Mouse (Mus musculus) heart, postnatal 36 days (tissue): Measurements from ENCODE around the gene Tlr13. TPM values are rescaled to one million over a fixed set of nuclear protein-coding genes. Genes with fewer than 3 reads are reported as not detected.

Source experiments
- DNase-seq, 2 experiments: peaks; one replicate each; pipeline ENCODE4 v3.0.0; 2021 to 2022
- intact Hi-C: fragments of 180-260 bp; cut with DNase I; formaldehyde crosslinking; loops from one replicate; pipeline ENCODE4 v1.15.1; 2025
- total RNA-seq, 2 experiments: library from RNA; stranded (reverse); gene quantifications; 2 replicates each; pipeline ENCODE4 v1.2.3; 2021

Gene Tlr13
- total RNA-seq: 1 to 10 TPM; 1.4 to 1.7 TPM

- no peak for DNase-seq
- intact Hi-C loops: no loop called here
Observed at GRCm38 (mm10) chrX:106142936-106143335, at the start of gene Tlr13. Tlr13 (plus strand) TSS chrX:106143204.

GRCm38 (mm10) chrX:106105464-106105863 is 37.5 kb upstream of the Tlr13 start:
- intact Hi-C loops: loop anchor here (1.0 to 5.0 kb wide), 2 partner anchors 67 to 79 kb away; no protein-coding TSS in a partner anchor
- DNase-seq: peak; percentile 34 to 35

DNA sequence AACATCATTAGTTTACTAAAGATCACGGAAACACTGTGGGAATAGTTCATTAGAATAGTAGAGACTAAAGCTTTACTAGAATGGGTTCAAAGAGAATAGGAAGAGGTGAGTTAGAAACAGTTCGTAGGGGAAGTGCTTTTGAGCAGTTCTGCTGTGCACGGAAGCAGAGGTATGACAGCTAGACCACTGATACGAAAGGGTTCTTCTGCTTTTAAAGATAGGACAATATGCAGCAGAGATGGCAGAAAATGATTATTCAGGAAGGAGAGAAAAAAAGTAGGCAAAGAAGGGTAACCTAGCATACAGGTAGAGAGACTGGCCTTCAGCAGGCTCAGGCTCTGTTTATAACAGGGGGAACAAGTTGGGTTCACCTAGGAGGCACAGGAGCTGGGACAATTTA is 29.1 kb upstream of the Tlr13 start:
- intact Hi-C loops: no loop called here
- no peak for DNase-seq

DNA sequence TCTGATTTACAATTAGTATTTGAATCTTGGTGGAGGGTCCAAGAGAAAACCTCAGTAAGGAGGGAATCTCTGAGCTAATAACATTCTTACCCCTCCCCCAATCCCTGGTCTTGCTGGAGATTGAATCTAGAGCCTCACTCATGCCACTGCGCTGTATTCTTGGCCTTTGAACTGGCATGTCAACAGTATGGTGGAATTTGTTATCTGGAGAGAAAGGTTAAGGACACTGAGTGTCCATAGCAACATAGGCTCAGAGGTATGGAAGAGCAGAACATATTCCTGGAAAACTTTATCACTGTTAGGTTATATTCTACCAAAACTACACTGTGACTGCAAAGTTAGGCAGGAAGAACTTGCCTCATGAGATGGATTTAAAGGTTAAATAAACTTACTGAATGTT is 28.3 kb upstream of the Tlr13 start:
- intact Hi-C loops: no loop called here
- DNase-seq: no peak

- no peak for DNase-seq
- intact Hi-C loops: no loop called here
Observed at GRCm38 (mm10) chrX:106122823-106123222, 20.2 kb upstream of the Tlr13 start.

DNA sequence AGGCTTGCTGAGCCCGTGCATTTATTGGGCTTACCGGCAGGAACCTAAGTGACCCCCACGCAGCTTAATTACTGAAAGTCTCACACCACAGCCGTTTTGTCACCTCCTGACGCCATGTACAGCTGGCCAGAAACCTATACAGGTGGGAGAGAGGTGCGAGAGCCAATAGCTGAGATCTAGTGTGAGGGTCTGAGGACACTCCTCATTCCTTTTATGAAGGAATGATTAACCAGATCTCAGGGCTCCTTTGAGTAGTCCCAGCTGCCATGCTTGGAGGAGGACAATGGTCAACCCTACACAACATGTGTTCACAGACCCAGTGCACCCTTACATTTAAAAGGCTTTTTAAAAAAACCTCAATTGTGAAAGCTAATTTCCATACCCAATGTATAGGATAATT is 14.7 kb upstream of the Tlr13 start:
- intact Hi-C loops: no loop called here
- DNase-seq: no peak

DNA sequence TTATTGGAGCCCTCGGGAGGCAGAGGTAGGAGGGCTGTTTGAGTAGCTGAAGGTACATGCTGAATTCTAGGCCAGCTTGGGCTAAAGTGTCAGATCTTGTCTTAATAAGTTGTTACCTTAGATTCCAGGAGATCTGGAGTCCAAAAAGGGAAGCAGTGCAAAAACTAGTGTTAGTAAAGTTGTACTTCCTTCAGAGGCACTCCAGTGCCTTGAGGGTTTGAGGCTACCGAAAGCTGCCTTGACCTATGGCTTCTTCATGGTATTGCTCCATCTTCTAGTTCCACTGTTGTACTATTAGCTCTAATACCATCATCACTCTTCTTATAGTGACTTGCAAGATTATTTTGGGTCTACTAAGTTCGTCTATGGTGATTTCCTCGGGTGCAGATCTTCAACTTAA is 13.1 kb upstream of the Tlr13 start:
- intact Hi-C loops: no loop called here

GRCm38 (mm10) chrX:106134916-106135315 is 8.1 kb upstream of the Tlr13 start:
- no peak for DNase-seq

More for the DNA sequence above, 13.1 kb upstream of the Tlr13 start:
- DNase-seq: no peak

DNA sequence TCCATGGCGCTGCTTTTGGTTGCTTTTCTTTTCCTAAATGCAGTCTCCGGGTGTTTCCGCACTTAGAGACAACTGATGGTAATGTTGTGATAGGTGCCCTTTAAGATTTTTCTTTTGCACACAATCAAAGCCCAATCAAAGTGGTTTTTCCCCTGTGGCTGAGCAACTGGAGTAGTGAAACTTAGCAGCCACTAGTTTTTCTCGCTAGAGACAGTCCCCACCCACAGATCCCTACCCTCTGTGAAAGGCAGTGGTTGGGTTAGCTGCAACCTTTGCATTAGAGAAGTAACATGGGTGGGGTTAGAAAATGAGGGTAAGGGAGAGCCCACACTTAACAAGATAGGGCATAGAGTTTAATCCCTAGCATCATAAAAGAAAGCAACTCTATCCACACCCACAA is 7.5 kb upstream of the Tlr13 start:
- intact Hi-C loops: no loop called here
- no peak for DNase-seq

More at GRCm38 (mm10) chrX:106134916-106135315, 8.1 kb upstream of the Tlr13 start:
- intact Hi-C loops: no loop called here

GRCm38 (mm10) chrX:106135916-106136575 is 7.0 kb upstream of the Tlr13 start:
- intact Hi-C loops: no loop called here
- peak in 1 of 2 experiments; percentile 15 for DNase-seq

DNA sequence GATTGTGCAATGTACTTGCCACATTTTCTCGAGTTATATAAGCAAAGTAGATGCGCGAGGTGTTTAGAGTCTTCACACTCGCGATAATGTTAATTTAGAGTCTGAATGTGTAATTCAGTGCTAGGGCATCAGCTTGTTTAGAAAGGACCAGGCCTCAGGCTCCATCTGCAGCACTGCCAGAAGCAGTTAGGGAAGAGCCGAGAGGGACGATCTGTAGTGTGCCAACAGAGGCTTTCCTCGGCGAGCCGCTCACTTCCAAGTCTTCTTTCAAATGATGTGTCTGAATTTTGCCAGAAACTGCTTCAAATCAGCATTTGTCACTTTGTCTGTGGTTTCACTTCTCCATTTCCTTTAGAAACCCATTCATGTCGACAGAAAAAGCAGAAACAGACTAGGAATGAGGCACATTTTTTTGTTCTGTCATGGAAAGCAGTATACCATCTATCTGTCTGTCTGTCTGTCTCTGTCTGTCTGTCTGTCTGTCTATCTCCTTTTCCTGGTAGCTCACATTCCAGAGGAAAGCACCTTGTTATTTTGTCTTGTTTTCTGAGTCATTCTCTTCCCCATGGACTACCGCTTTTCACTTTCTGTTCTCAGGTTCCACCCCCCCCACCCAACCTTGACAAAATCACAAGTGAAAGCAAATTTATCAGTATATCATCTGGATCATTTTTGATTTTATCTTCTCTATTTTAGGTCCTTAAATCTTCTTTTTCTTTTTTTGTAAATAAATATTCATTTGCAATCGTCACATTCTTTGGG is 3.5 kb upstream of the Tlr13 start:
- intact Hi-C loops: no loop called here

GRCm38 (mm10) chrX:106148185-106148584 is 5.2 kb downstream of the Tlr13 start:
- intact Hi-C loops: no loop called here
- DNase-seq: no peak

More for the DNA sequence above, 3.5 kb upstream of the Tlr13 start:
- no peak for DNase-seq

GRCm38 (mm10) chrX:106149460-106149859 is 6.5 kb downstream of the Tlr13 start:
- intact Hi-C loops: no loop called here
- DNase-seq: no peak

DNA sequence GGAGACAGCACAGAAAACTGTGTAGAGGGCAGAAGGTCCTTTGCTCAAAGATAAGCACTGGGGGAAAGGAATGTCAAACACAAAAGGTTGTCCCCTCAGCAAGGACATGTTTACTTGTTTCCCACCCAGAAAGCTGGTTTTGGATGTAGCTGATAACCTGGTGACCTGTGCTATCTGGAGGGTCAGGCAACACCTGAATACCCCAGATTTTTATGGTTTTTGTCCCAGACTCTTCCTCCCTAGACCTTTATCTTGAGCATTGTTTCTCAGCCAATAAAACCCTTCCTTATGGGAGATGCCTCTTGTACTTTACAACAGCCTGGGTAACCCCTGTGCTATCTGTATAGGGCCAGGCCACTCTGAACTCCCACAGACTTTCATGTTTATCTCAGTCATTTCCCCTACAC is 11.2 kb downstream of the Tlr13 start:
- intact Hi-C loops: no loop called here
- DNase-seq: no peak

DNA sequence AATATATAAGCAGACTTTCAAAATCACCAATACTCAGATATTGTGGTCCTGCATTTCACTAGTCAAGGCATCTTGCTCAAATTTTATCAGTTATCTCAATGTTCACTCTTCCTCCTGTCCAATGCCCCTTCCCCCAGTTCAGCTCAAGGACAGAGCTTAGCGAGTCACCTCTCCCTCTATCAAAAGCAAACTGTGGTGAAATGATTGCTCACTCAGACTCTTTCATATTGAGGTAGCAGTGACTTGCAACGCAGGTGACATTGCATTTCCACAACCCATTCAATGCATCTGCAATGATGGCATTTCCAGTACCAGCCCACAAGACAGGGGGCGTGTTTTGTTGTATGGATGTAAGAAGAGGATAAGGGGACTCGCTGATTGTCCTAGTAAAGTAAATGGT is 12.9 kb downstream of the Tlr13 start:
- intact Hi-C loops: no loop called here
- DNase-seq: no peak

GRCm38 (mm10) chrX:106163995-106164394 is 21.0 kb downstream of the Tlr13 start:
- intact Hi-C loops: no loop called here

DNA sequence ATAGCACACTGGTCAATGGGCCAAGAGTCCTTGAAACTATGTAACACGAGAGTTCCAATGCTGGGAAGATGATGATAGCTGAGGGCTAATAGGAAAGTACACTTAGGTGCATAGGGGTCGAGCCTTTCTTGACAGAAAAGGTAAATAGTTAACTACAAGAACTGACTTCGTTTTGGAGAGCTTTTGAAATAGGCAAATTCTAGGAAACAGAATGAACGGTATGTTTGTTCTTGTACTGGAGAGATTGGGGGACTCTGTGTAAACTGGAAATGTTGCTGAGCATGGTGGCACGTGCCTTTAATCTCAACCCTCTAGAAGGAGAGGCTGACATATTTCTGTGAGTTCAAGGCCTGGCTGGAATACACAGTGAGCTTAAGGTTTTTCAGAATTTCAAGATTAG is 21.6 kb downstream of the Tlr13 start:
- intact Hi-C loops: no loop called here

More at GRCm38 (mm10) chrX:106163995-106164394, 21.0 kb downstream of the Tlr13 start:
- DNase-seq: no peak

DNA sequence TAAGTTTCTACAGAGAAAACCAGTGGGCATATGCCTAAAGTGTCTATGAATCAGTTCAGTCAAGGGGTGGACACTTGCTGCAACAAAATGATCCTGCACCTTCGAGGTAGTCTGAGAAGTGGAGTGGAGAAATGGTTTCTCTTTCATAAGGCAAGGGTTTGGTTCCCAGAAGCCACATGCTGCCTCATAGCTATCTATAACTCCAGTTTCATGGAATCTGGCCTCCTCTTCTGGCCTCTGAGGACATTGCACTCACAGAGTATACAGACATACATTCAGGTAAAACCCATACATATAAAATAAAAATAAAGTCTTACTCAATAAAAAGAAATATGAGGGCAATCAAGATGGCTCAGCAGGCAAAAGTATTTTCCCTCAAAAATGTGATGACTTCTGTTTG is 22.1 kb downstream of the Tlr13 start:
- intact Hi-C loops: loop anchor here (1.0 kb wide), 1 partner anchor 139 kb away; no protein-coding TSS in a partner anchor
- DNase-seq: no peak

More for the DNA sequence above, 21.6 kb downstream of the Tlr13 start:
- DNase-seq: no peak

DNA sequence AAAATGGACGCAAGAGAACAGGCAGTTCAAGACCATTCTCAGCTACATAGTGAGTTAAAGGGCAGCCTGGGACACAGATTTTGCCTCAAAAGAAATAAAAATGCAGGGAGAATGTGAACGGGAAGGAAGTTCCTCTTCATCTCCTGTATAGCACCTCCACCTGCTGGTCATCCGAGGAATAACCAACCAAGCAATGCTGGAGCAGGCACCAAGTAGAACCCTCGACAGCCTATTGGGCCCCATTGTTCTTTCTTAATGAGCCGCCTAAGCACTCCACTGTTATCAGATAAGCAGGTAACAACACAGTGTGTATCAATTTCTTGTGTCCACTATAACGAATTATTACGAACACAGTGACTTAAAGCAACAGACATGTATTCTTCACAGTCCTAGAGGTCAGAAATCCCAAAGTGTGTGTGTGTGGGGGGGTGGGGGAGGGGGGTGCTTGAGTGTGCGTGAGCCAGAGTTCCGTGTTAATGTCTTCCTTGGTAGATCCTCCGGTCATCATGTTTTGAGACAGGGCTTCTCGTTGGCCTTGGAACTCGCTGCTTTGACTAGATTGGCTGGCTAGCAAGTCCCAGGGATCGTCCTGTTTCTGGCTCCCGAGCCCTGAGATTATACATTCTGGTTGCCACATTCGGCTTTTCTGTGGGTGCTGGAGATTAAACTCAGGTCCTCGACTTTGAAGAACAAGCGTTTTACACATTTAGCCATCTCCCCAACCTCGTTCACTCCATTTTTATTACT is 28.3 kb downstream of the Tlr13 start:
- DNase-seq: peak; percentile 53 to 68
- intact Hi-C loops: loop anchor here (2.0 to 5.0 kb wide), 2 partner anchors 64 to 144 kb away; partner anchors contain the start of gene Atp7a

- intact Hi-C loops: loop anchor here (2.0 to 5.0 kb wide), 2 partner anchors 65 to 145 kb away; partner anchors contain the start of gene Atp7a
- DNase-seq: no peak
Observed at GRCm38 (mm10) chrX:106171853-106172154, 28.8 kb downstream of the Tlr13 start.

GRCm38 (mm10) chrX:106176331-106176730 is 33.3 kb downstream of the Tlr13 start:
- DNase-seq: no peak
- intact Hi-C loops: no loop called here
